Mouse (Mus musculus): ENCODE measurements around the gene Vmn2r19. TPM values are rescaled to one million over a fixed set of nuclear protein-coding genes. Genes with fewer than 3 reads are reported as not detected.

Gene Vmn2r19
- total and polyA plus RNA-seq, 3 experiments: not detected

DNA sequence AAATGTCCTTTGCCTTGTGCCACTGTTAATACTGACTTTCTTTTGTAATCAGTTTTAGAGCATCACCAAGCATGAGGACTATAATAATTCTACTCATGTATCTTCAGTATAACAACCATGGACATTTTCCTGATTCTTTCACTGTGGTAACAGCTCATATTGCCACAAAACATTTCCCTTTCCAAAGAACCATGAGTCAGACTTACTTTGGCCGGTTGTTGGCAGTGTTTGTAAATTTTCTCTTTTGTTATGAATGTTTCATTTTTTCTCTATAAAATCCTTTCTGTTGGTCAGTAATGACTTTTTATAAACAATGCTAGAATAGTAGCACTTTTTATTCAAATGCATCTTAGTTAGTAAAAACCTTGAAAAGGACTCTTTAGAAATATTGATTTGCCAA is 38.0 kb downstream of the Vmn2r19 start:
- no peak for TF ChIP-seq SIN3A (IDR thresholded peaks at IDR 0.05; ENCODE audit: low read length)
- TF ChIP-seq SMC3 (IDR thresholded peaks at IDR 0.05; ENCODE audit: low read depth, low read length): no peak
- no peak for TF ChIP-seq USF1 (IDR thresholded peaks at IDR 0.05; ENCODE audit: low read depth, low read length)
- no peak for TF ChIP-seq RCOR1 (IDR thresholded peaks at IDR 0.05; ENCODE audit: low read depth, low read length)
- TF ChIP-seq NRF1 (IDR thresholded peaks at IDR 0.05; ENCODE audit: insufficient read depth, low read depth, low read length, poor library complexity, severe bottlenecking): no peak
- TF ChIP-seq ZMIZ1 (IDR thresholded peaks at IDR 0.05; ENCODE audit: low read depth, low read length): no peak
- TF ChIP-seq ZKSCAN1 (IDR thresholded peaks at IDR 0.05; ENCODE audit: low read depth, low read length): no peak
- no peak for TF ChIP-seq GATA1 (IDR thresholded peaks at IDR 0.05; ENCODE audit: low read depth, low read length)
- Histone ChIP-seq H3K79me2 (ENCODE audit: control insufficient read depth, insufficient read depth, low read length, poor library complexity) (no peaks in the 10 kb centered on the region), H3K27ac (ENCODE audit: control insufficient read depth, low read depth, low read length) (no peak overlapping the region), H3K36me3 (ENCODE audit: control insufficient read depth in 1 of 2, insufficient read depth in 2 of 2, low read length in 2 of 2) (no peaks in the 10 kb centered on the region), H3K27me3 (ENCODE audit: control insufficient read depth in 1 of 2, insufficient read depth in 2 of 2, low read length in 2 of 2) (no peaks in the 10 kb centered on the region; a peak in 1 of 4 replicates), H3K4me1 (ENCODE audit: control insufficient read depth in 1 of 2, insufficient read depth in 2 of 2, low read length in 2 of 2) (no peaks in the 10 kb centered on the region), H3K4me3 (ENCODE audit: control insufficient read depth in 1 of 2, insufficient read depth in 1 of 2, low read depth in 2 of 2, low read length in 2 of 2) (no peak overlapping the region), H3K9ac (ENCODE audit: control insufficient read depth, low read depth, low read length, poor library complexity, severe bottlenecking) (no peak overlapping the region), H3K9me3 (replicated peaks; ENCODE audit: insufficient read depth, low read length) (no peaks in the 10 kb centered on the region)
- no peak for DNase-seq (ENCODE audit: low read depth, low spot score)

Other genes with a start within 250 kb of the Vmn2r19 start
- not detected in 2 replicates for gene Clec4a2, start 201.9 kb upstream of the Vmn2r19 start, total RNA-seq (2012; rRNA removed)
- not detected for gene Clec4a2, start 201.9 kb upstream of the Vmn2r19 start, polyA plus RNA-seq (2012; ENCODE audit: insufficient read depth in 1 of 2, insufficient read length in 2 of 2, low read depth in 1 of 2, low replicate concordance in 2 of 2, missing spikeins in 1 of 2)
- gene Clec4b2, start 135.4 kb upstream of the Vmn2r19 start, total RNA-seq (2012; rRNA removed): not detected in 2 replicates
- not detected for gene Clec4b2, start 135.4 kb upstream of the Vmn2r19 start, polyA plus RNA-seq (2012; ENCODE audit: insufficient read depth in 1 of 2, insufficient read length in 2 of 2, low read depth in 1 of 2, low replicate concordance in 2 of 2, missing spikeins in 1 of 2)
- gene Clec4n, start 78.5 kb upstream of the Vmn2r19 start, total RNA-seq (2012; rRNA removed): not detected in 2 replicates
- not detected for gene Clec4n, start 78.5 kb upstream of the Vmn2r19 start, polyA plus RNA-seq (2012; ENCODE audit: insufficient read depth in 1 of 2, insufficient read length in 2 of 2, low read depth in 1 of 2, low replicate concordance in 2 of 2, missing spikeins in 1 of 2)
- gene Clec4d, start 46.2 kb upstream of the Vmn2r19 start, total RNA-seq (2012; rRNA removed): 2.0 and 5.5 TPM in 2 replicates
- gene Clec4d, start 46.2 kb upstream of the Vmn2r19 start, polyA plus RNA-seq (2012; ENCODE audit: insufficient read depth in 1 of 2, insufficient read length in 2 of 2, low read depth in 1 of 2, low replicate concordance in 2 of 2, missing spikeins in 1 of 2): 1 to 10 TPM in 1 of 2 experiments, not detected in 1; 5.6 TPM
- 0.10 and 0.23 TPM in 2 replicates for gene Clec4e, start 18.5 kb upstream of the Vmn2r19 start, total RNA-seq (2012; rRNA removed)
- gene Clec4e, start 18.5 kb upstream of the Vmn2r19 start, polyA plus RNA-seq (2012; ENCODE audit: insufficient read depth in 1 of 2, insufficient read length in 2 of 2, low read depth in 1 of 2, low replicate concordance in 2 of 2, missing spikeins in 1 of 2): under 1 TPM in 1 of 2 experiments, not detected in 1; 0.40 TPM
- not detected in 2 replicates for gene Vmn2r20, start 109.8 kb downstream of the Vmn2r19 start, total RNA-seq (2012; rRNA removed)
- under 1 TPM in 1 of 2 experiments, not detected in 1; under 0.01 TPM for gene Vmn2r20, start 109.8 kb downstream of the Vmn2r19 start, polyA plus RNA-seq (2012; ENCODE audit: insufficient read depth in 1 of 2, insufficient read length in 2 of 2, low read depth in 1 of 2, low replicate concordance in 2 of 2, missing spikeins in 1 of 2)
- not detected in 2 replicates for gene Vmn2r21, start 225.1 kb downstream of the Vmn2r19 start, total RNA-seq (2012; rRNA removed)
- not detected for gene Vmn2r21, start 225.1 kb downstream of the Vmn2r19 start, polyA plus RNA-seq (2012; ENCODE audit: insufficient read depth in 1 of 2, insufficient read length in 2 of 2, low read depth in 1 of 2, low replicate concordance in 2 of 2, missing spikeins in 1 of 2)